Mouse (Mus musculus) midbrain, embryonic 13.5 days (tissue): ENCODE data around the gene Ano8. TPM values are rescaled to one million over a fixed set of nuclear protein-coding genes. Genes with fewer than 3 reads are reported as not detected.

ENCODE experiments used
- ATAC-seq: fragments of 200-750 bp; cut with Nextera tagmentation; 2 replicates; pipeline ENCODE4 v1.8.0; 2017; ENCODE audit warnings: mild to moderate bottlenecking, moderate TSS enrichment, moderate library complexity
- H3K27ac ChIP-seq: fragments of 300-500 bp; sonication (generic); 2 replicates; pipeline ENCODE4 v1.5.1; 2015; ENCODE audit warnings: inconsistent platforms, mild to moderate bottlenecking, moderate library complexity
- H3K27me3 ChIP-seq: fragments of 300-500 bp; sonication (generic); 2 replicates; pipeline ENCODE4 v1.6.1; 2015; ENCODE audit warnings: mild to moderate bottlenecking, inconsistent platforms
- H3K36me3 ChIP-seq: fragments of 300-500 bp; sonication (generic); 2 replicates; pipeline ENCODE4 v1.6.1; 2015; ENCODE audit warnings: mild to moderate bottlenecking, inconsistent platforms
- H3K4me1 ChIP-seq: fragments of 300-500 bp; sonication (generic); replicated peaks from 2 replicates; pipeline ENCODE4 v1.6.1; 2015; ENCODE audit warnings: inconsistent platforms
- H3K4me2 ChIP-seq: fragments of 300-500 bp; sonication (generic); replicated peaks from 2 replicates; pipeline ENCODE4 v1.6.1; 2015; ENCODE audit warnings: moderate library complexity, mild to moderate bottlenecking, inconsistent platforms
- H3K4me3 ChIP-seq: fragments of 300-500 bp; sonication (generic); replicated peaks from 2 replicates; pipeline ENCODE4 v1.5.1; 2015; ENCODE audit warnings: mild to moderate bottlenecking, inconsistent platforms
- H3K9ac ChIP-seq: fragments of 300-500 bp; sonication (generic); replicated peaks from 2 replicates; pipeline ENCODE4 v1.6.1; 2015; ENCODE audit warnings: mild to moderate bottlenecking, inconsistent platforms
- H3K9me3 ChIP-seq: fragments of 300-500 bp; sonication (generic); 2 replicates; pipeline ENCODE4 v1.6.1; 2016; ENCODE audit warnings: mild to moderate bottlenecking, inconsistent platforms
- WGBS: fragments of 180-500 bp; shearing (Covaris S2); methylation state at CpG from one replicate; pipeline ENCODE4 v1.1.7; 2015; 5-methylcytosine and 5-hydroxymethylcytosine counted together
- polyA plus RNA-seq: library from polyadenylated mRNA; unstranded; fragments of >200 nt; fragmentation: Nextera tagmentation; extraction: Ambion mirVana; gene quantifications from 2 replicates; pipeline ENCODE4 v1.2.1, GENCODE M21; 2015

Gene Ano8
- polyA plus RNA-seq, 1 experiment from 2014 or later = 9.3 TPM

GRCm38 (mm10) chr8:71516786-71517185 lies 31.0 kb upstream of the Ano8 start:
- Histone ChIP-seq H3K4me3 (no peak overlapping the region), H3K27ac (no peak overlapping the region), H3K4me2 (no peak overlapping the region), H3K4me1 (peaks cover 12% of the 10 kb centered on the region; the same call in 1 of the 2 replicates), H3K36me3 (no peaks in the 10 kb centered on the region), H3K9me3 (no peaks in the 10 kb centered on the region), H3K9ac (no peak overlapping the region), H3K27me3 (0 out of 2 replicates have a peak, but pooled peaks cover 5% of the 10 kb centered on the region)
- WGBS = 25% methylated on average over 6 of the region's 6 CpGs
- ATAC-seq = no peak

GRCm38 (mm10) chr8:71515043-71515442 lies 29.3 kb upstream of the Ano8 start:
- Histone ChIP-seq H3K36me3 (no peaks in the 10 kb centered on the region), H3K27me3 (peaks cover 14% of the 10 kb centered on the region), H3K9ac (no peak overlapping the region), H3K4me2 (no peak overlapping the region), H3K27ac (no peak overlapping the region), H3K4me3 (no peak overlapping the region), H3K9me3 (no peaks in the 10 kb centered on the region), H3K4me1 (0 out of 2 replicates have a peak, but pooled peaks cover 10% of the 10 kb centered on the region)
- 76% methylated on average over 5 of the region's 5 CpGs for WGBS
- ATAC-seq = no peak

GRCm38 (mm10) chr8:71513018-71513754 lies 27.4 kb upstream of the Ano8 start:
- no peak for ATAC-seq
- 79% methylated on average over 15 of the region's 15 CpGs for WGBS

GRCm38 (mm10) chr8:71511644-71512043 lies 25.9 kb upstream of the Ano8 start, which contains the start of gene Plvap:
TSS of gene Plvap (minus strand) at chr8:71511752.
- ATAC-seq = no peak
- H3K27me3 ChIP-seq = peaks cover 46% of the 10 kb centered on the region
- WGBS = 79% methylated on average over 14 of the region's 14 CpGs

More at GRCm38 (mm10) chr8:71513018-71513754, 27.4 kb upstream of the Ano8 start:
- Histone ChIP-seq H3K4me3 (no peak overlapping the region), H3K36me3 (no peaks in the 10 kb centered on the region), H3K9ac (no peak overlapping the region), H3K4me1 (0 out of 2 replicates have a peak, but pooled peaks cover 10% of the 10 kb centered on the region), H3K27ac (no peak overlapping the region), H3K9me3 (no peaks in the 10 kb centered on the region), H3K27me3 (peaks cover 30% of the 10 kb centered on the region), H3K4me2 (no peak overlapping the region)

GRCm38 (mm10) chr8:71509316-71509715 lies 23.6 kb upstream of the Ano8 start:
- ATAC-seq = no peak
- H3K9ac ChIP-seq = no peak overlapping the region
- H3K36me3 ChIP-seq = no peaks in the 10 kb centered on the region
- WGBS = 66% methylated on average over 2 of the region's 2 CpGs
- peaks cover 63% of the 10 kb centered on the region for H3K27me3 ChIP-seq
- H3K4me2 ChIP-seq = no peak overlapping the region
- peaks cover 11% of the 10 kb centered on the region for H3K4me1 ChIP-seq
- no peak overlapping the region for H3K27ac ChIP-seq
- no peak overlapping the region for H3K4me3 ChIP-seq
- no peaks in the 10 kb centered on the region for H3K9me3 ChIP-seq

More at GRCm38 (mm10) chr8:71511644-71512043, 25.9 kb upstream of the Ano8 start, which contains the start of gene Plvap:
- Histone ChIP-seq H3K4me1 (peaks cover 12% of the 10 kb centered on the region), H3K27ac (no peak within 1 kb of the TSS), H3K9me3 (no peaks in the 10 kb centered on the region), H3K4me3 (no peak within 1 kb of the TSS), H3K36me3 (no peaks in the 10 kb centered on the region), H3K4me2 (no peak within 1 kb of the TSS), H3K9ac (no peak within 1 kb of the TSS)

GRCm38 (mm10) chr8:71507589-71508104 lies 21.9 kb upstream of the Ano8 start:
- Histone ChIP-seq H3K27ac (no peak overlapping the region), H3K36me3 (no peaks in the 10 kb centered on the region), H3K9ac (peak overlapping the region; percentile 59), H3K4me2 (peak overlapping the region; percentile 63), H3K9me3 (no peaks in the 10 kb centered on the region), H3K4me1 (peaks cover 11% of the 10 kb centered on the region), H3K4me3 (peak overlapping the region; percentile 39), H3K27me3 (peaks cover 63% of the 10 kb centered on the region)
- ATAC-seq = peak; percentile 84
- WGBS = under 1% methylated on average over 61 of the region's 61 CpGs

GRCm38 (mm10) chr8:71505979-71506378 lies 20.2 kb upstream of the Ano8 start:
- no peak for ATAC-seq
- Histone ChIP-seq H3K9ac (no peak overlapping the region), H3K27ac (no peak overlapping the region), H3K4me3 (no peak overlapping the region), H3K4me1 (peaks cover 11% of the 10 kb centered on the region), H3K9me3 (no peaks in the 10 kb centered on the region), H3K36me3 (no peaks in the 10 kb centered on the region), H3K27me3 (peaks cover 59% of the 10 kb centered on the region), H3K4me2 (no peak overlapping the region)
- WGBS = 89% methylated on average over 4 of the region's 4 CpGs

- Histone ChIP-seq H3K9ac (no peak overlapping the region), H3K4me3 (no peak overlapping the region), H3K4me2 (no peak overlapping the region), H3K9me3 (no peaks in the 10 kb centered on the region), H3K4me1 (peaks cover 11% of the 10 kb centered on the region), H3K36me3 (no peaks in the 10 kb centered on the region), H3K27me3 (peaks cover 52% of the 10 kb centered on the region), H3K27ac (no peak overlapping the region)
- WGBS = 89% methylated on average over 4 of the region's 4 CpGs
- no peak for ATAC-seq
These were observed 19.6 kb upstream of the Ano8 start for GRCm38 (mm10) chr8:71505326-71505725.

- H3K4me3 ChIP-seq = no peak overlapping the region
- peaks cover 42% of the 10 kb centered on the region for H3K27me3 ChIP-seq
- H3K9me3 ChIP-seq = no peaks in the 10 kb centered on the region
- peaks cover 11% of the 10 kb centered on the region for H3K4me1 ChIP-seq
- ATAC-seq = no peak
- no peak overlapping the region for H3K4me2 ChIP-seq
- no peak overlapping the region for H3K9ac ChIP-seq
- no peak overlapping the region for H3K27ac ChIP-seq
- WGBS = 92% methylated on average over 4 of the region's 4 CpGs
- H3K36me3 ChIP-seq = no peaks in the 10 kb centered on the region
These were observed 18.6 kb upstream of the Ano8 start for GRCm38 (mm10) chr8:71504349-71504748.

- Histone ChIP-seq H3K27me3 (no peaks in the 10 kb centered on the region), H3K4me1 (peaks cover 12% of the 10 kb centered on the region), H3K9me3 (no peaks in the 10 kb centered on the region), H3K4me2 (no peak overlapping the region), H3K27ac (no peak overlapping the region), H3K36me3 (0 out of 2 replicates have a peak, but pooled peaks cover 3% of the 10 kb centered on the region), H3K9ac (no peak overlapping the region), H3K4me3 (no peak overlapping the region)
- WGBS = 46% methylated on average over 16 of the region's 16 CpGs
- no peak for ATAC-seq
These were observed 13.3 kb upstream of the Ano8 start for GRCm38 (mm10) chr8:71498816-71499690.

GRCm38 (mm10) chr8:71497881-71498501 lies 12.2 kb upstream of the Ano8 start:
- Histone ChIP-seq H3K36me3 (peaks cover 11% of the 10 kb centered on the region), H3K9me3 (no peaks in the 10 kb centered on the region), H3K4me3 (no peak overlapping the region), H3K9ac (0 out of 2 replicates have a peak overlapping the region, but pooled peaks have one; percentile 1), H3K27ac (no peak overlapping the region), H3K27me3 (no peaks in the 10 kb centered on the region), H3K4me1 (peaks cover 12% of the 10 kb centered on the region), H3K4me2 (no peak overlapping the region)
- ATAC-seq = no peak
- 28% methylated on average over 15 of the region's 15 CpGs for WGBS
